Mouse (Mus musculus) cerebellum, postnatal 4 days (tissue): ENCODE data around the gene Ccdc97.

ENCODE experiments used
- DNase-seq, 2 experiments: peaks; one replicate each; pipeline ENCODE4 v3.0.0; 2022; ENCODE audit warnings: low spot score in 2 of 2, mixed read lengths in 1 of 2

Ccdc97 gene

GRCm38 (mm10) chr7:25669631-25670030 lies 49.3 kb downstream of the Ccdc97 start:
- DNase-seq = no peak

GRCm38 (mm10) chr7:25669158-25669557 lies 49.7 kb downstream of the Ccdc97 start:
- no peak for DNase-seq

GRCm38 (mm10) chr7:25666381-25666780 lies 52.5 kb downstream of the Ccdc97 start:
- DNase-seq = no peak
